Mouse (Mus musculus): ENCODE data around the gene Msx3.

The Msx3 gene

DNA sequence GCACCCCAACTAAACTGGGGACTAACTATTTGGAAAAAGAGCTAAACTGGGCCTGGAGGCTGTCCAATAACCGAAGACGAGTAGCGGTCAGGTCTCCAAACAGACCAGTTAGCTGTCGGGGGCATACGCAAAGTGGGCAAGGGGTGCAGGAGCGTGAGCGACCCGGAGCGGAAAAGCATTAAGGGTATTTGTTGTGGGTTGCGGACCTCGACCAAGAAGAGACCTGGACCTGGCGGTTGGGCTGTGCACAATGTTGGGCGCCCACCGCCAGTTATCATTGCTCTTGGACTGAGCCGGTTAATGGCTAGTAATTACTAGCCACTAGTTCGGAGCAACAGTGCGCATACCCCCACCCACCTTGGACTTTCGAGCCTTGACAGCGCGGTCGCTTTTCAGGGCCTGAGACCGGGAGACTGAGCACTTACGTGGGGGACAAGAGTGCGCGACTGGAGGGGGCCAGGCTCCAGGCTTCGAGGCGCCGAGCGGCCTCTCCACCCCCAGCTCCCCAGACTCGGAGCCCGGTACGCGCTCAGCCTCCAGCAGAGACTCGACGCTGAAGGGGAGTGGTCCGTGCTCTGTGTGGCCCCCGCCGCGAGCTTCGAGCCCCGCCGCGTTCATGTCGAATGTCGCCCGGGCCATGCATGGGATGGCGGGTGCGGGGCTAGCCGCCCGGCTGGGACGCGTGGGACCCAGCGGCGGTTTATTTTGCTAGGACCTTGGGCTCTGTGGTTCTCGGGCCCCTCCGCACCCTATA, at the start of gene Msx3:
Gene Msx3, minus strand, starts transcription at position 729 of the 754 bp plus-strand sequence.
- in situ Hi-C loops (cut with MboI; ENCODE audit: unreplicated experiment in 2 of 2): no loop called here

DNA sequence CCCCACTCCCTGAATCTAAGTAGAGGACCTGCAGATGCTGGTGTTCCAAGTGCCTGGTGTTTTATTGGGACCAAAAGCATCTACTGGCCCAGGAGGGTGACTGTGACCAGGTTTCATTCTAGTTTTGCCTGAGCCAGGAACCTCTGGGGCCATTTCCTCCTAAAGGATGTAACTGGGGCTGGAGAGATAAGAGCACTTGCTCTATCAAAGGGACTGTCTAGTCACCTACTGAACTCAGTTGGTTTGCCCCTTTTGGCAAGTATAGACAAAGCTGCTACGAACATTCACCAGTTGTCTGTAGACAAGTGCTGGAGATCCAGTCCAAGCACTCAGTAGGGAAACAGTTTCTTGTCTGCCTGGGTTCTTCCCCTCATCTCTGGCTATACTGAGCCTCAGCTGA, 49.6 kb upstream of the Msx3 start:
- in situ Hi-C loops (cut with MboI; ENCODE audit: unreplicated experiment in 2 of 2): no loop called here

- in situ Hi-C loops (cut with MboI; ENCODE audit: unreplicated experiment in 2 of 2): no loop called here
Observed at GRCm38 (mm10) chr7:140096055-140096454, 47.2 kb upstream of the Msx3 start.

GRCm38 (mm10) chr7:140095556-140095955, 46.7 kb upstream of the Msx3 start:
- in situ Hi-C loops (cut with MboI; ENCODE audit: unreplicated experiment in 2 of 2): no loop called here

DNA sequence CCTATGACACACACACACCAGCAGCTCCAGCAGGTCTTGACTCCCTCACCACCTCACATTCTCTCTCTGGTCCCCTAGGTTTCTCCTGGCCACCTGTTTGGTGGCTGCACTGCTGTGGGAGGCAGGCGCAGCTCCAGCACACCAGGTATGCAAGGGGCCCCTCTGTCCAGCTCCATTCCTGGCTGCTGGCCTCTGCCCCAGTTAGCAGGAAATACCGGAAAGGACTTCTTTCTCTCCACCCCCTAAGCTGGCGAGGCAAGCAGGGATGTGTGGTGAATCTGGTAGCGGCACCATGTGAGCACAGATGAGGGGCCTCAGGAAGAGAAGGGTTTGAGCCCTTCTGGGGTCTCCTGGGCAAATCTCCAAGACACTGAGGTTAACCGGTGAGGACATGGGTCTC, 46.1 kb upstream of the Msx3 start:
- in situ Hi-C loops (cut with MboI; ENCODE audit: unreplicated experiment in 2 of 2): no loop called here

DNA sequence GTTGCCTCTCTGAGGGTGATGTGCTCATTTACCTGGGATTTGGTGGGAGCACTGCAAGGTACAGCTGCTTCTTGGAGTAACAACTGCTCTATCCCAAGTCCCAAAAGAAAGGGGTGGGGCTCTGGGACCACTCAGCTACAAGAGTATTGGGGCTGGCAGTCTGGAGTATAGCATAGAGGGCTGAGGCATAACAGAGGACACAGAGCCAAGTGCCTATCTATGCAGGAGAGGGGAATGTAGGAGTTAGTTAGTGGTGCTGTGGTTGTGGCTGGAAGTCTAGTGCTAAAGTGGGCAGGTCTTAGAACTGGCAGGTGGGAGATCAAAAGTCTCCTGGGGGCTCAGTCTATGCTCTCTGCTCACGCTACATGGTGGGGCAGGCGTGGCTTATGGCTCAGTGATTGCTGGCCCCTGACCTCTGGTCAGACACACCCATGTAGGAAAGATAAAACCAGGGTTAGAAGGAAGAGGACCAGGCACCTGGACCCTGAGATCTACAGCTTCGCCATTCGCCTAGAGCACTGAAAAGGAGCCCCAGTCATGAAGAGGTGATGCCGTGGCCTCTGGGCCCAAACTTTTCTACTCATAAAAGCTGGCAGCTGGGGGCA, 44.1 kb upstream of the Msx3 start, which contains the start of gene Prap1:
Gene Prap1, plus strand, starts transcription at position 472 of the 605 bp plus-strand sequence.
- in situ Hi-C loops (cut with MboI; ENCODE audit: unreplicated experiment in 2 of 2): no loop called here

DNA sequence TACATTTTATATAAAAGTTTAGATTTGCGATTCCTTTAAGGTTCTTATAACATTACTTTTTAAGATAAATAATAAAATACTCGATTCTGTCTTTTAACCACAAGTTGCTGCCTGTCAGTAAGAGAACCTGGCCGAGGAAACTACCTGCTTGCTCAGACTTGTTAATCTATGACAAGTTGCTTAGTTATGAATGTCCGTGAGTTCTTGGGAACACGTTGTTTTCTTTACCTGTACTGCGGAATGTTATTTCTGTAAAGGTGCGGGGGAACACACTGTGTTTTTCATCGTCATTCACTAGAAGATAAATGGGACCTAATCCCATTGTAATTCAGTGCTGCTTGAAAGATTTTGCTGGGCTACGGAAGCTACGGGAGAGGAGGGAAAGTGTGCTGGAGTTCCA, 41.7 kb upstream of the Msx3 start:
- in situ Hi-C loops (cut with MboI; ENCODE audit: unreplicated experiment in 2 of 2): no loop called here

DNA sequence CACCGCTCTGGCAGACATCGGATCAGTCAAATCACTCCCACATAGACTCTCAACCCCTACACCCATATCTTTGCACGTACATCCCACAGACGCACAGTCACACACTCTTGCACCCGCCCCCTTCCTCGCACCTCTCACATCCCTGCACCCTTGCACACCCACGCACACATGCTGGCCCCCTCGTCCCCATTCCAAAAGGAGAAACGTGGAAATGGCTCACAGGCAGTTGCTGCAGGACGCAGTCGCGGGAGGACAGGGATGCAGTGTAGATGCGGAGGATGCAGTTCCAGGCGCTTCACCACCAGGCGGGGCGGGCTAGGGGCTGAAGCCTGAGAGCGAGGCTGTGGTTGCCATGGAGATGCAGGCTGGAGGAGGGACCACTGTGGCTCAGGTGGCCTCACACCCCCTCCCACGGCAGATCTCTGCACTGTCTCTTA, 33.4 kb upstream of the Msx3 start, which contains the start of gene Caly:
Gene Caly, minus strand, starts transcription at position 307 of the 437 bp plus-strand sequence.
- in situ Hi-C loops (cut with MboI; ENCODE audit: unreplicated experiment in 2 of 2): loop anchor here (5.0 to 10.0 kb wide), 3 partner anchors 60 to 753 kb away; partner anchors contain the start of gene Urah (in 1 of the 2)

- in situ Hi-C loops (cut with MboI; ENCODE audit: unreplicated experiment in 2 of 2): loop anchor here (5.0 to 10.0 kb wide), 3 partner anchors 61 to 753 kb away; partner anchors contain the start of gene Urah (in 1 of the 2)
Observed at GRCm38 (mm10) chr7:140081408-140082241, 32.7 kb upstream of the Msx3 start.

DNA sequence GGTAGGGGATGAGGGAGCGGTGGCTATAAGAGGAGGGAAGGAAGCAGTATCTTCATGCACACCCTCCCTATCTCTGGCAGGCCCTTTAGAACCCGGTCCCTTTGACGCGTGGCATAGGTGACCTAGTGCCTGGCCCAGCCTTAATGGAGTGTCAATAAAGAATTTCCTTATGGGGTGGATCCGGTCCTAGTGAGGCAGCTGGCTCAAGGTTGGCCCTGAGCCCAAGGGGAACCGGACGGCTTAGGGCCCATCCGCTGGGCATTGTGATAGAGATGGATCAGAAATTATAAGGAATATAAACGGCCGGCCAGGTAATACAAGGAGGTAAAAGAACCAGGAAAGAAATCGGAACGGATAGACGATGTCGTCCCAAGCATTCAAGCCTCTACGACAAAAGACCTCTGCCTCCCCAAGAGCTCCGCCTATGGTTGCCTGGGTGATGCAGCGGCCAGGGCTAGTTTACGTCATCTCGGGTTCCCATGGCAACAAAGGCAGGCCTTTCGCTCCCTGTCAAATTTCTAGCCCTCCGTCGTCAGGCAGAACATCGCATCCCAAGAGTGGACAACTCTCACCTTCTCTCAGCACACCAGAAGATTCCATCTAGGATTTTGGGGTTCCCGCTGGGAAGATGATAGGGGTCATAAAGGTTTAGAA, 31.7 kb upstream of the Msx3 start:
- in situ Hi-C loops (cut with MboI; ENCODE audit: unreplicated experiment in 2 of 2): loop anchor here (5.0 to 10.0 kb wide), 3 partner anchors 62 to 754 kb away; partner anchors contain the start of gene Urah (in 1 of the 2)

DNA sequence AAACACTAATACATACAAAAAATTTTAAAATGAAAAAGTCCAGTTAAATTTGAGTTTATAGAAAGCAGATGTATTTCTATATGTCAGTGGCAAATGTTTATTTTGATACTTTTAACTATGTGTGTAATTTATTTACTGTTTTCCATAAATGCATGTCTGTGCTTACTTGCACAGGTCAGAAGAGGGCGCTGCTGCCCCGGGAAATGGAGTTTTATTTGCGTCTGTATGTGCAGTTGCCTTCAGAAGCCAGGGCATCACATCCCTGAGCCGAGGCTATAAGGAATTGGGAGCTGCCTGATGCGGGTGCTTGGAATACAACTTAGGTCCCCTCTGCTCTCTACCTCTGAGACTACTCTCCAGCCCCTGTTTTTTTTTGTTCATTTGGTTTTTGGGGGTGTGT, 29.8 kb upstream of the Msx3 start:
- in situ Hi-C loops (cut with MboI; ENCODE audit: unreplicated experiment in 2 of 2): loop anchor here in 1 of 2 experiments (10.0 kb wide), 1 partner anchor 826 kb away; the partner anchor contains the start of gene Cox8b

GRCm38 (mm10) chr7:140077698-140078097, 28.8 kb upstream of the Msx3 start:
- in situ Hi-C loops (cut with MboI; ENCODE audit: unreplicated experiment in 2 of 2): loop anchor here in 1 of 2 experiments (10.0 kb wide), 1 partner anchor 827 kb away; the partner anchor contains the start of gene Cox8b

- in situ Hi-C loops (cut with MboI; ENCODE audit: unreplicated experiment in 2 of 2): loop anchor here in 1 of 2 experiments (10.0 kb wide), 1 partner anchor 835 kb away; the partner anchor contains the start of gene Cox8b
Observed at GRCm38 (mm10) chr7:140070042-140070711, 21.3 kb upstream of the Msx3 start.

DNA sequence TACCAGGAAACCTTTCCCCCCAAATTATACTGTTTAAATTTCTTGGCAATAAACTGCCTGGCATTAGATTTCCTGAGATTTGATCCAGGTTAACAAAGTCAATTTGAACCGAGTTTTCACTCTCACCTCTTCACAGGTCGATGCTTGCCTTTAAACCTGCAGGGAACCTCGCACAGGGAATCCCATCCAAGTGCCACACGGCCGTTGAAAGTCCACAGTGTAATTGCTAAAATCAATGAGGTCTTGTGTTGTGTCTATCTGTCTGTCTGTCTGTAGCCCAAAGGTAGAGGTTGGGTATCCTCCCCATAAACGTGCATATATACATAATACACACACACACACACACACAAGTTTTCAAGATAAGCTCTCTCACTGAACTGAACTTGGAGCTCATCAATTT, 18.5 kb upstream of the Msx3 start:
- in situ Hi-C loops (cut with MboI; ENCODE audit: unreplicated experiment in 2 of 2): loop anchor here in 1 of 2 experiments (5.0 kb wide), 1 partner anchor 90 kb away; the partner anchor contains the start of gene 6430531B16Rik

DNA sequence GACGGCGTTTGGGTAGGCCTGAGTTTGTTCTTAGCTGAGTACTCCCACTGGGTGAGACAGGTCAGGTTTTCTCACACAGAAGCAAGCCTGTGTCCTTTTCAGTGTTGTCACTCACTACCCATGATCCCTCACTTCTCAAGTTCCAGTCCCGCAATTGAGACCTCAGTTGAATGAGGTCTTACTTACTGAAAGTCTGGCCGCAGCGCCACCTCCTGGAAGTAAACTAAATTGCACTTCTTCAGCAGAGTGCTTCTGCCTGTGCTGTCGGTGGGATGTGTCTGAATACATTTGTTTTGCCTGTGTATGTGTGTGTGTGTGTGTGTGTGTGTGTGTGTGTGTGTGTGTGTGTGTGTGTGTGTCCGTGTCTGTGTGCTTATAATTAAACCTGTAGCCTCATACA, 14.2 kb upstream of the Msx3 start:
- in situ Hi-C loops (cut with MboI; ENCODE audit: unreplicated experiment in 2 of 2): no loop called here

- in situ Hi-C loops (cut with MboI; ENCODE audit: unreplicated experiment in 2 of 2): no loop called here
Observed at GRCm38 (mm10) chr7:140062307-140062706, 13.4 kb upstream of the Msx3 start.

GRCm38 (mm10) chr7:140061832-140062130, 12.9 kb upstream of the Msx3 start:
- in situ Hi-C loops (cut with MboI; ENCODE audit: unreplicated experiment in 2 of 2): no loop called here

- in situ Hi-C loops (cut with MboI; ENCODE audit: unreplicated experiment in 2 of 2): no loop called here
Observed at GRCm38 (mm10) chr7:140060936-140061831, 12.3 kb upstream of the Msx3 start.

Measured in v-Abl transformed pro-B cells (cell line).